Mouse (Mus musculus) limb, embryonic 10.5 days (tissue): ENCODE results near the gene Lrp6. TPM values are rescaled to one million over a fixed set of nuclear protein-coding genes. Genes with fewer than 3 reads are reported as not detected.

ENCODE experiments used
- DNase-seq: peaks from one replicate; pipeline ENCODE4 v3.0.0-alpha.2; 2017; ENCODE audit warnings: low spot score
- H3K27ac ChIP-seq: fragments of 300-500 bp; sonication (generic); 2 replicates; pipeline ENCODE4 v1.5.1; 2016; ENCODE audit warnings: mild to moderate bottlenecking
- H3K27me3 ChIP-seq: fragments of 300-500 bp; sonication (generic); 2 replicates; pipeline ENCODE4 v1.6.1; 2016; ENCODE audit warnings: low read depth, mild to moderate bottlenecking; ENCODE audit not compliant: poor library complexity, severe bottlenecking
- H3K36me3 ChIP-seq: fragments of 300-500 bp; sonication (generic); 2 replicates; pipeline ENCODE4 v1.6.1; 2016; ENCODE audit warnings: mild to moderate bottlenecking, moderate library complexity
- H3K4me1 ChIP-seq: fragments of 300-500 bp; sonication (generic); 2 replicates; pipeline ENCODE4 v1.6.1; 2016
- H3K4me3 ChIP-seq: fragments of 300-500 bp; sonication (generic); 2 replicates; pipeline ENCODE4 v1.5.1; 2016; ENCODE audit warnings: mild to moderate bottlenecking, moderate library complexity
- H3K9me3 ChIP-seq: fragments of 300-500 bp; sonication (generic); replicated peaks from 2 replicates; pipeline ENCODE4 v1.6.1; 2016; ENCODE audit warnings: mild to moderate bottlenecking
- WGBS: fragments of 180-500 bp; shearing (Covaris S2); methylation state at CpG from one replicate; pipeline ENCODE4 v1.1.7; 2016; 5-methylcytosine and 5-hydroxymethylcytosine counted together
- polyA plus RNA-seq: library from polyadenylated mRNA; unstranded; fragments of >200 nt; fragmentation: Nextera tagmentation; extraction: Ambion mirVana; gene quantifications from 2 replicates; pipeline ENCODE4 v1.2.1, GENCODE M21; 2016

Lrp6 gene
- polyA plus RNA-seq, 1 experiment from 2014 or later: 33.4 TPM

DNA sequence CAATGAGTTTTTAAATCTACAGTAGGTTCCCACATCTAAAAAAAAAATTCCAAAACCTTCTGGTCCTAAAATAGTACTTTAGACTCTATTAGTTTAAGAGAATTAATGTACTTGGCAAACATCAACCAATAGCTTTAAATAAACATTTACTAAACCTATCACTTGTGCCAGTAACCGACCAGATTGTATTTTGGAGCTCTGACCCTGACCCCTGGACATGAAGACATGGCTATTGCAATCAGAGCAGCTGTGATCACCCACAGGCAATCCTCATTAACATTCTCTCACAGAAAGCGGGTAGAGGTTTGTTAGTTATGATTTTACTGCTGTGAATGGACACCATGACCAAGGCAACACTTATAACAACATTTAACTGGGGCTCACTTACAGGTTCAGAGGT is 67.7 kb downstream of the Lrp6 start:
- peaks cover 47% of the 10 kb centered on the region for H3K36me3 ChIP-seq
- no peaks in the 10 kb centered on the region for H3K9me3 ChIP-seq
- 84% methylated on average over 2 of the region's 2 CpGs for WGBS
- no peak overlapping the region for H3K27ac ChIP-seq
- no peaks in the 10 kb centered on the region for H3K27me3 ChIP-seq
- H3K4me3 ChIP-seq: no peak overlapping the region
- peaks cover 33% of the 10 kb centered on the region for H3K4me1 ChIP-seq
- no peak for DNase-seq

DNA sequence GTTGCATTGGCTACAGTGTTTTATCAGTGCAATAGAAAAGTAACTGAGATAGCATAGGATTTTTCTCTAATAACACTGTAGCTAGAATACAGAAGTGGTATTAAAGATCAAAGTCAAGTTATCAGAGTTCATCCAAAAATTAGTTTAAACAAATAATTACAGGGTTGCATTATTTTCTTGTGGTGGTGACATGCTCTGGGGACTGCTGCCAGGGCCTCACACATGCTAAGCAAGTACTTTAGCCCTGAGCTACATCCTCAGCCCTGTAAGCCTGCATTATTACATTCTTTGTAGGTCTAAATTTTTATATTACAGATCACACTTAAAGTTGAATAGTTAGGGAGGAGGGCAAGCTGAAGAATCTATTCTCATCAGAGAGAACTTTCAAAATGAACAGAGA is 68.2 kb downstream of the Lrp6 start:
- no peak overlapping the region for H3K4me3 ChIP-seq
- H3K9me3 ChIP-seq: no peaks in the 10 kb centered on the region
- H3K36me3 ChIP-seq: peaks cover 41% of the 10 kb centered on the region
- no peak overlapping the region for H3K27ac ChIP-seq
- DNase-seq: no peak
- no peaks in the 10 kb centered on the region for H3K27me3 ChIP-seq
- peaks cover 27% of the 10 kb centered on the region for H3K4me1 ChIP-seq

DNA sequence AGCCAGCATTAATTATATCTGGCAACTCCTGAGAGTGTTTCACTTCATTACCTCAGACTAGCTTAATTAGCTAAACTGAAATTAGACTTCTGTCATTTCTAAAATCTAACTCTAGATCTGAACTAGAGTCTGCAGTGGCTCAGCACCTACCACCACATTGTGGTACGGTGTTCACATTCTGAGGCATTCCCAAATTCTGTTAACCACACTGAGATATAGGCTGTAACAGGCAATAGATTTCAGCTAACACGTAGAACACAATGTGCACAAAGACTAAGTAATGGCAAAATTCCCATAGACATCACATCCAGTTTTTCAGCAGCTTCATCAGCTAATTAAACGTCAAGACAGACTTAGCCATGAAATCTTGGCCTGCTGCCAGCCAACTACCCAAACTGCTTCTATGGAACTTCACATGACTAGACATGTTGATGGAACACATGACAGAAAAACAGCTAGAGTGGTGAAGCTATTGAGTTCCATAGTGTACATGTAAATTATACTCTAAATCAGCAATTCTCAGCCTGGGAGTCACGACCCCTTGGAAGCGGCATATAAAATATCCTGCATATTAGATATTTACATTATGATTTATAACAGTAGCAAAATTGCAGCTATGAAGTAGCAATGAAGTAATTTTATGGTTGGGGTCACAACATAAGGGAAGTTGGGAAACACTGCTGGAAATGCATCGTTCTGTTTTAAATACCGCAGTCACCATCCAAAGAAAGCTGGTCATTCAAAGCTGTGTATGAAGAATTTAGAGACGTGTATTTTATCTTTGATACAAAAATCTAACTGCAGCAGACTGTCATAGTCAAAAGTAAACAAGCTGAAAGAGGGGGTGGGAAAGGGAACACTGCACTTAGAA is 71.7 kb downstream of the Lrp6 start:
- DNase-seq: no peak
- peaks cover 29% of the 10 kb centered on the region for H3K36me3 ChIP-seq
- no peaks in the 10 kb centered on the region for H3K27me3 ChIP-seq
- H3K4me3 ChIP-seq: no peak overlapping the region
- WGBS: 93% methylated on average over 8 of the region's 8 CpGs
- no peaks in the 10 kb centered on the region for H3K9me3 ChIP-seq
- H3K27ac ChIP-seq: no peak overlapping the region
- peaks cover 8% of the 10 kb centered on the region; the same call in 1 of the 2 replicates for H3K4me1 ChIP-seq

- Histone ChIP-seq H3K27me3 (no peaks in the 10 kb centered on the region), H3K4me1 (no peaks in the 10 kb centered on the region), H3K9me3 (no peaks in the 10 kb centered on the region), H3K4me3 (no peak overlapping the region), H3K27ac (no peak overlapping the region), H3K36me3 (peaks cover 41% of the 10 kb centered on the region)
- WGBS: 92% methylated on average over 9 of the region's 9 CpGs
- no peak for DNase-seq
Observed at GRCm38 (mm10) chr6:134489637-134490036, 77.1 kb downstream of the Lrp6 start.

GRCm38 (mm10) chr6:134489130-134489529 is 77.6 kb downstream of the Lrp6 start:
- no peak overlapping the region for H3K4me3 ChIP-seq
- peaks cover 46% of the 10 kb centered on the region for H3K36me3 ChIP-seq
- WGBS: 97% methylated on average over 4 of the region's 4 CpGs
- no peak for DNase-seq
- no peaks in the 10 kb centered on the region for H3K9me3 ChIP-seq
- no peak overlapping the region for H3K27ac ChIP-seq
- H3K4me1 ChIP-seq: no peaks in the 10 kb centered on the region
- H3K27me3 ChIP-seq: no peaks in the 10 kb centered on the region

- Histone ChIP-seq H3K4me3 (no peak overlapping the region), H3K9me3 (no peaks in the 10 kb centered on the region), H3K27ac (no peak overlapping the region), H3K27me3 (no peaks in the 10 kb centered on the region), H3K36me3 (peaks cover 69% of the 10 kb centered on the region), H3K4me1 (no peaks in the 10 kb centered on the region)
- 95% methylated on average over 9 of the region's 9 CpGs for WGBS
- no peak for DNase-seq
Observed at GRCm38 (mm10) chr6:134486318-134486717, 80.4 kb downstream of the Lrp6 start.

GRCm38 (mm10) chr6:134479481-134479880 is 87.3 kb downstream of the Lrp6 start:
- no peak for DNase-seq
- Histone ChIP-seq H3K4me1 (no peaks in the 10 kb centered on the region), H3K4me3 (no peak overlapping the region), H3K36me3 (peaks cover 87% of the 10 kb centered on the region), H3K9me3 (no peaks in the 10 kb centered on the region), H3K27me3 (no peaks in the 10 kb centered on the region), H3K27ac (no peak overlapping the region)
- 99% methylated on average over 10 of the region's 10 CpGs for WGBS

DNA sequence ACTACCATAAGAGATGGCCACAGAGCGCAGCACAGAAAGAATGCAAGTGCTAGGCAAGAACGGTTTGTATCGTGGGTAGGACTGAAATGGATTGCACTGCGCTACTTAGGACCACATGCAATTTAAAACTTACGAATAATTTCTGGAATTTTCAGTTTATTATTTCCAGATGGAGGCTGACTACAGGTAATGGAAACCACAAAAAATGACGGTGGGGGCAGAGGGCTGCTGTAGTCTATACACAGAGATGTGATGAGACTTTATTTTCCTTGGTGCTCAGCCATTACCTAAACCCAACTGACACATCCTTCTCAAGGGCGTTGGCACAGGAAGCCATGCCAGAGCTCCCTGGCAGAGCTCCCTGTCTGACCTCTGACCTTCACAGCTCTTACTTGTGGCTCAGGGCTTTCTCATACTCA is 93.6 kb downstream of the Lrp6 start:
- Histone ChIP-seq H3K27me3 (no peaks in the 10 kb centered on the region), H3K4me3 (no peak overlapping the region), H3K27ac (no peak overlapping the region), H3K9me3 (no peaks in the 10 kb centered on the region), H3K4me1 (peaks cover 10% of the 10 kb centered on the region; the same call in 1 of the 2 replicates), H3K36me3 (peaks cover 68% of the 10 kb centered on the region)
- 75% methylated on average over 7 of the region's 7 CpGs for WGBS
- no peak for DNase-seq

DNA sequence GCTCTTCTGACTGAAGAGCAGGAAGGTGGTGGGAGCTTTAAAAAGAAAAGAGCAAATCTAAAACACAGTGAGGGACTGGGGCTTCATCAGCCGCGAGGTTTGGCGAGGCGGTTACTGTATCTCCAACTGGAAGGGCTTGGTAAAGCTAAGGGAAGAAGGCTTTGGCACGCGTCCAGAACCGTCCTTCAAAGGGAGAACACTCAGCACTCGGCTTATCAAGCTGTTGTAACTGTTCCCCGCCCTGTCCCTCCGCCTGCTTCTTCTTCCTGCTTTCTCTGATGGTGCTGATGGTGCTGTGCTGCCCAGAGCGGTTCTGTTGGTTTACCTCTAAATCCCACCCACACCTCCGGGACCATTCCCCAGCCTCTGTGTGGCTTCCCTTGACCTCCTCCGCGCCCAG is 95.9 kb downstream of the Lrp6 start:
- Histone ChIP-seq H3K27ac (no peak overlapping the region), H3K4me3 (no peak overlapping the region), H3K27me3 (no peaks in the 10 kb centered on the region), H3K4me1 (peaks cover 10% of the 10 kb centered on the region; the same call in 1 of the 2 replicates), H3K36me3 (peaks cover 69% of the 10 kb centered on the region), H3K9me3 (no peaks in the 10 kb centered on the region)
- WGBS: 93% methylated on average over 14 of the region's 14 CpGs
- DNase-seq: no peak

DNA sequence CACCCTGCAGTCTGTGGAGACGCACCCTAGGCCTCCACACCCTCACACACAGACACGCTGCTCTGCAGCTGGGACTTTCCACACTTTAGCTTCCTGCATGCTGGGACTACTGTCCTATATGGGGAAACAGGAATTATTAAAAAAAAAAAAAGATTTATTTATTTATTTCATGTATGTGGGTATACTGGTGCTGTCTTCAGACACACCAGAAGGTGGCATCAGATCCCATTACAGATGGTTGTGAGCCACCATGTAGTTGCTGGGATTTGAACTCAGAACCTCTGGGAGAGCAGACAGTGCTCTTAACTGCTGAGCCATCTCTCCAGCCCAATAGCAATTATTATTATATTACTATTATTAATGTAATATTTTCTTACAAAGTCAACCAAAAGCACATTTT is 97.5 kb downstream of the Lrp6 start:
- 92% methylated on average over 2 of the region's 2 CpGs for WGBS
- no peak for DNase-seq
- H3K27ac ChIP-seq: no peak overlapping the region
- no peaks in the 10 kb centered on the region for H3K27me3 ChIP-seq
- no peak overlapping the region for H3K4me3 ChIP-seq
- H3K4me1 ChIP-seq: peaks cover 10% of the 10 kb centered on the region; the same call in 1 of the 2 replicates
- no peaks in the 10 kb centered on the region for H3K9me3 ChIP-seq
- H3K36me3 ChIP-seq: peaks cover 72% of the 10 kb centered on the region

GRCm38 (mm10) chr6:134466671-134467229 is 100.0 kb downstream of the Lrp6 start:
- Histone ChIP-seq H3K4me3 (no peak overlapping the region), H3K36me3 (peaks cover 90% of the 10 kb centered on the region), H3K27me3 (no peaks in the 10 kb centered on the region), H3K9me3 (no peaks in the 10 kb centered on the region), H3K27ac (no peak overlapping the region), H3K4me1 (no peaks in the 10 kb centered on the region)
- WGBS: 89% methylated on average over 10 of the region's 10 CpGs
- no peak for DNase-seq

DNA sequence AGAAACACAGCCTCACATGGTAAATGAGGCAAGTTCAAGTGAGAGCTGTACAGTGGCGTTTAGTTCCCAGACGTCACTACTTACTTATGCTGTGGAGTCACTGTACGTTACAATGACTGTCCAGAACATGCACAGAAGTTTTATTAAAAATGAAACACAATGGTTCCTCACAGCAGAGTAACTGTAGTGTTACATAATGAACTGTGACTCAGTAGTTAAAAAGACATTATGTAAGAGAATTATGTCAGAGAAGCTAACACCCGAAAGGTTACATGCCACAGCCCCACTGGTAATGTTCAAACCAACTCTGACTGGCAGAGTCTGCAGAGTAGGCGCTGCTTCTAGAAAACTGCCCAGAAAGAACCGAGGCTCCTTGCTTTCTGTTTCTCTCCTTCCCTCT is 105.6 kb downstream of the Lrp6 start:
- no peaks in the 10 kb centered on the region for H3K9me3 ChIP-seq
- H3K4me3 ChIP-seq: no peak overlapping the region
- no peak for DNase-seq
- no peaks in the 10 kb centered on the region for H3K27me3 ChIP-seq
- H3K4me1 ChIP-seq: no peaks in the 10 kb centered on the region
- 94% methylated on average over 6 of the region's 6 CpGs for WGBS
- no peak overlapping the region for H3K27ac ChIP-seq
- peaks cover 96% of the 10 kb centered on the region for H3K36me3 ChIP-seq

DNA sequence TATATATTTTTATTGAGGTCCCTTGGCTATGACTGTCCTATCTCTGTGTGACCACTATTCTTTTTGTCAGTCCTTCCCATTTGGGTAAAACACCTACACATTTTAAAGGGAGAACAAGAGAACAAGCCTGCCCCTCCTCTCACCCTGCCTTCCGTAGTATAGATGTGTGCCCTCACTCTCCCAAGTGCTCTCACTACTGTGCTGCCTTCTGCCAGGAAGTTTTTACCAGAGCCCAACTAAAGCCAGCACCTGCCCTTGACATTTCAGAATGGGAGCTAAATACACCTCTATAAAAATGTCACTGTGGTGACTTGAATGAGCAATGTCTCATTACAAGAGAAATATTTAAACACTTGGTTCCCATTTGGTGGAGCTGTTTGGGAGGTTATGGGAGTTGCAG is 108.4 kb downstream of the Lrp6 start:
- no peaks in the 10 kb centered on the region for H3K9me3 ChIP-seq
- no peak for DNase-seq
- 97% methylated on average over 1 of the region's 1 CpGs for WGBS

More for the DNA sequence above, 108.4 kb downstream of the Lrp6 start:
- Histone ChIP-seq H3K4me3 (no peak overlapping the region), H3K27ac (no peak overlapping the region), H3K36me3 (peaks cover 96% of the 10 kb centered on the region), H3K27me3 (no peaks in the 10 kb centered on the region), H3K4me1 (no peaks in the 10 kb centered on the region)
